Mouse (Mus musculus) lung, postnatal 0 days (tissue): ENCODE data around the gene Elf2. TPM values are rescaled to one million over a fixed set of nuclear protein-coding genes. Genes with fewer than 3 reads are reported as not detected.
"Not testable (repeated sequence)": the region's sequence is repeated elsewhere in the genome, so short reads cannot be mapped to it uniquely, and the experiment has no call there.

Experiments used
- ATAC-seq: fragments of 200-750 bp; cut with Nextera tagmentation; 2 replicates; pipeline ENCODE4 v1.8.0; 2017; ENCODE audit warnings: moderate library complexity
- DNase-seq: peaks from one replicate; pipeline ENCODE4 v3.0.0-alpha.2; 2016; ENCODE audit warnings: low spot score
- H3K27ac ChIP-seq: fragments of 300-500 bp; sonication (generic); 2 replicates; pipeline ENCODE4 v1.5.1; 2014; ENCODE audit warnings: antibody characterized with exemption, mild to moderate bottlenecking, low read length, mixed read lengths
- H3K27me3 ChIP-seq: fragments of 300-500 bp; sonication (generic); replicated peaks from 2 replicates; pipeline ENCODE4 v1.6.1; 2014; ENCODE audit warnings: low read length, mixed read lengths; ENCODE audit not compliant: insufficient read depth
- H3K36me3 ChIP-seq: fragments of 300-500 bp; sonication (generic); 2 replicates; pipeline ENCODE4 v1.6.1; 2014; ENCODE audit warnings: low read length, mixed read lengths; ENCODE audit not compliant: insufficient read depth
- H3K4me1 ChIP-seq: fragments of 300-500 bp; sonication (generic); 2 replicates; pipeline ENCODE4 v1.6.1; 2014; ENCODE audit warnings: antibody characterized with exemption, low read depth, low read length, mixed read lengths; ENCODE audit not compliant: insufficient read depth
- H3K4me2 ChIP-seq: fragments of 300-500 bp; sonication (generic); replicated peaks from 2 replicates; pipeline ENCODE4 v1.6.1; 2014; ENCODE audit warnings: low read depth, mild to moderate bottlenecking, low read length, moderate library complexity, mixed read lengths
- H3K4me3 ChIP-seq: fragments of 300-500 bp; sonication (generic); 2 replicates; pipeline ENCODE4 v1.5.1; 2014; ENCODE audit warnings: low read depth, low read length
- H3K9ac ChIP-seq: fragments of 300-500 bp; sonication (generic); replicated peaks from 2 replicates; pipeline ENCODE4 v1.6.1; 2014; ENCODE audit warnings: low read depth, mild to moderate bottlenecking
- H3K9me3 ChIP-seq: fragments of 300-500 bp; sonication (generic); 2 replicates; pipeline ENCODE4 v1.6.1; 2016; ENCODE audit warnings: low read length, mixed read lengths
- CTCF ChIP-seq: IDR thresholded peaks from 2 replicates; pipeline ENCODE4 v1.5.1; 2016; ENCODE audit warnings: antibody characterized with exemption, mild to moderate bottlenecking
- EP300 ChIP-seq: IDR thresholded peaks from 2 replicates; pipeline ENCODE4 v1.6.1; 2016; ENCODE audit warnings: antibody characterized with exemption, mild to moderate bottlenecking, control low read depth
- WGBS: fragments of 180-500 bp; shearing (Covaris S2); extraction: QIAGEN DNeasy Blood & Tissue Kit; methylation state at CpG from one replicate; pipeline ENCODE4 v1.1.7; 2014; 5-methylcytosine and 5-hydroxymethylcytosine counted together
- polyA plus RNA-seq: library from polyadenylated mRNA; unstranded; fragments of >200 nt; fragmentation: Nextera tagmentation; extraction: Ambion mirVana; gene quantifications from 2 replicates; pipeline ENCODE4 v1.2.1, GENCODE M21; 2015

Gene Elf2
- polyA plus RNA-seq, 1 experiment from 2014 or later = 55.8 TPM

DNA sequence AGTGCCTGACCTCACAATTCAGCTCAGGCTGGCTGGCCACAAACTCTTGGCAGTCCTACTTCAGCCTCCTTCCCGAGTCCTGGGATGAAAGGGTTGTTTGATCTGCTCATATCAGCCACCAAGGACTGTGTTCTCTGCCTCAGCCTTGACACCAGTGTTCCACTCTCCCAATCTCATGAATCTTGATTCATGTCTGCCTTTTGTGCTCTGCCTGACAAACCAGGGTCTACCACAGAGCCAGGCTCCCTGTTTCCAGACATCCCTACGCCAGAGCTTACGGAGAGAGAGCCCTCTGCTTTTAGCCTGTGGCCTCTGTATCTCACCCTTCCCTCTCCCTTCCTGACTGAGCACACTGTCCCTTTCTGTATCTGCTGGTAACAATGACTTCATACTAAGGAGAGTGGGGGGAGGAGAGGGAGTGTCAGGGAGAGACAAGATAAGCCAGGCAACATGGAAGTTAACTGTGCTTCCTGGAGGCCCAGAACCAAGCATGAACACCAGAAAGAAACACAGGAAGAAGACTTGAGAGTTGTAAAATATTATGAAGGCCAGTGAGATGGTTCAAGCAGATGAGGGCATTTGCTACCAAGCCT, 8.3 kb upstream of the Elf2 start:
- no peaks in the 10 kb centered on the region for H3K36me3 ChIP-seq
- no peak overlapping the region for H3K4me3 ChIP-seq
- TF ChIP-seq EP300 (no peak), CTCF (no peak)
- H3K9me3 ChIP-seq = no peaks in the 10 kb centered on the region
- H3K4me1 ChIP-seq = no peaks in the 10 kb centered on the region
- DNase-seq (peak; percentile 51), ATAC-seq (peak; percentile 67)
- H3K27ac ChIP-seq = no peak overlapping the region
- H3K4me2 ChIP-seq = no peak overlapping the region
- no peak overlapping the region for H3K9ac ChIP-seq
- H3K27me3 ChIP-seq = no peaks in the 10 kb centered on the region
- 30% methylated on average over 3 of the region's 3 CpGs for WGBS

DNA sequence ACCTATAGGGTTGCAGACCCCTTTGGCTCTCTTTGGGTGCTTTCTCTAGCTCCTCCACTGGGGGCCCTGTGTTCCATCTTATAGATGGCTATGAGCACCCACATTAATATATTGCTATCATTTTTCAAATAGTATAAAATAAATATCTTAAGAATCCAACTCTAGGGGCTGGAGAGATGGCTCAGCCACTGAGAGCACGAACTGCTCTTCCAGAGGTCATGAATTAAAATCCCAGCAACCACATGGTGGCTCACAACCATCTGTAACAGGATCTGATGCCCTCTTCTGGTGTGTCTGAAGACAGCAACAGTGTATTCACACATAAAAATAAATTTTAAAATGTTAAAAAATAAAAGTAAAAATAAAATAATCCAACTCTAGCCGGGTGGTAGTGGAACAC, 4.6 kb upstream of the Elf2 start:
- not testable (repeated sequence) for H3K36me3 ChIP-seq, H3K9me3 ChIP-seq, H3K4me2 ChIP-seq, DNase-seq, ATAC-seq, H3K4me1 ChIP-seq, H3K9ac ChIP-seq, H3K4me3 ChIP-seq, H3K27ac ChIP-seq, H3K27me3 ChIP-seq
- 88% methylated on average over 2 of the region's 2 CpGs for WGBS

DNA sequence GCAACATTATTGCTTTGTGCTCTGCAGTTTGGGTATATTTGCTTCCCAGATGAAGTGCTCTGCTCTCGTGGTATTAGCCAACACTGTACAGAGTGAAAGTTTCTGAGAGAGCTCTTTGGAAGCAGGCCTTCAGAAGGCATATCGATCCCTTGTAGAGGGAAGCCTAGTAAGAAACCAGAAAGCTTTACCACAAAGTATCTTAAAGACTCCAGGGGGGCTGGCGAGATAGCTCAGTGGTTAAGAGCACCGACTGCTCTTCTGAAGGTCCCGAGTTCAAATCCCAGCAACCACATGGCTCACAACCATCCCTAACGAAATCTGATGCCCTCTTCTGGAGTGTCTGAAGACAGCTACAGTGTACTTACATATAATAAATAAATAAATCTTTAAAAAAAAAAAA, 3.7 kb upstream of the Elf2 start:
- not testable (repeated sequence) for H3K9ac ChIP-seq, H3K4me3 ChIP-seq, H3K36me3 ChIP-seq, H3K4me2 ChIP-seq, H3K27ac ChIP-seq, H3K4me1 ChIP-seq, H3K27me3 ChIP-seq, H3K9me3 ChIP-seq, DNase-seq, ATAC-seq
- 93% methylated on average over 6 of the region's 6 CpGs for WGBS

DNA sequence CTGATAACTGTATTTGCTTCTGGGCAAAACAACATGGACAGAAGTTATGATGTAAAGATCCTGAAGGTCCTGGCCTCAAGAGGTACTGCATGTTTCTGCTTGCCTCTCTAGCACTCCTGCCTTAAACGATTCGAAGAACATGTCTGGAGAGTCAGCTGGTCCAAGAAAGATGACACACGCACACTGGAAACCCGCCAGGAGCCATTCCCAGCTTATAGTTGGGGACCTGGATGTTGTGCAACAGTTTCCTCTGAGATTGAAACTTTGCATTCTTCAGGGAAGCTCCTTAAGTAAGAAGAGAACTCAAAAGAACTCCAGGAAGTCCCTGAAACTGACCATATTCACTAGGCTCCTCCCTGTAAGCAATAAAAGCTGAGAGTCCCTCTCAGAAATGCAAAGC, 2.8 kb upstream of the Elf2 start:
- H3K36me3 ChIP-seq = no peaks in the 10 kb centered on the region
- ATAC-seq (no peak), DNase-seq (peak; percentile 54)
- H3K9ac ChIP-seq = no peak overlapping the region
- H3K4me3 ChIP-seq = no peak overlapping the region
- no peak overlapping the region for H3K27ac ChIP-seq
- H3K4me1 ChIP-seq = no peaks in the 10 kb centered on the region
- H3K27me3 ChIP-seq = no peaks in the 10 kb centered on the region
- 64% methylated on average over 4 of the region's 4 CpGs for WGBS
- no peak overlapping the region for H3K4me2 ChIP-seq
- H3K9me3 ChIP-seq = no peaks in the 10 kb centered on the region
- TF ChIP-seq CTCF = no peak
- no peak for TF ChIP-seq EP300

DNA sequence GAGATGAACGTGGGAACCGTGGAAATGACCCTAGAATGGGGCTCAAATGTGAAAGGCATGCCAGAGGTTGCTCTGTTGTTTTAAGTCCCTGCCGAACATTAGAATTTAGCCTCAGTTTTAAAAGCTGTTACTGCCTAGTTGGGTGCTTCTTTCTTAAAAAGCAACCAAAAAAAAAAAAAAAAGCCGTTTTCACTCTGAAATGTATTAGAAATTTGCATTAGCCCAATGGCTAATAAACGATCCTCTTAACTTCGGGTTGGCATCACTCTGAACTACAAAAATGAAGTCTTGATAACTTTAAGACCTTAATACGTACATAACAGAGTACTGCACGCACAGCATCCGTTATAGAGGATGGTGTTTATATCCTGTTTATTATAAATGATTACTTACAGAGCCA, 1.7 kb upstream of the Elf2 start:
- peak overlapping the region; percentile 99 for H3K27ac ChIP-seq
- TF ChIP-seq CTCF (no peak), EP300 (no peak)
- WGBS = 3% methylated on average over 9 of the region's 9 CpGs

DNA sequence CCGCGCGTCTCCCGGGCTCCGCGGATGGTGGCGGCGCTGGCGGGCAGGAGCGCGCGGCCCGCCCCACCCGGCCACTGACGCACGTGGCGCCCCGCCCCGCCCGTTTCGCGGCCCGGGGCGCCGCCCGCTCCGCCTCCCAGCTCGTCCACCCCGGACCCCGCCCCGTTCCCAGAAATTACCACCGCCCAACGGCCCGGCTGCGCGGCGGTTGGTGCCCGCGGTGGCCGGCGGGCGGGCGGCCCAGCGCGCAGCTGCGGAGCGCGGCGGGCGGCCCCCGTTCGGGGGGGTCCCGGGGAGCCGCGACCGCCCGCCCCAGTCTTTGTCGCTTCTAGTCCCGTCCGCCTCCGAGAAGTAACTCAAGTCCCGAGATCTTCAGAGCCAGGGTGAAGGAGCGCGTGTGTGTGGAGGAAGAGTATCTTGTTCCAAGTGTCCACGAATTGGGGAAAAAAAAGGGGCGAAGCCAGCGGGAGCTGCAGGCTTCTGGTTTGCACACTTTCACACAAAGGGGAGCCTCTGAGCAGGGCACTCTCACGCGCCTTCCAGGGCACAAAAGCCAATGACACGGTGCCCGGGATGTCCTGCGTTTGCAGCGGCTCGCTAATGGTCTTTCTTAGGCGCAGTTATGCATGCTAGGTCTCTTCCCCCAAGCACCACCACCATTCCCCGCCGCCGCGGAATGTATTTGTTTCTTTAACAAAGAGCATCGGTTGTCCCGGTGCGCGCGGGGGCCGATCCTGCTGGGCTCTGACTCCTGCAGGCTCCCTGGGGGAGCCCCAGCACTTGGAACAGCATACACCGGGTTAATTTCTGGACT, 1.0 kb upstream of the Elf2 start:
- ATAC-seq (peak; percentile 87), DNase-seq (peak; percentile 93)
- Histone ChIP-seq H3K27me3 (no peaks in the 10 kb centered on the region), H3K4me3 (peak overlapping the region; percentile 99), H3K9ac (peak overlapping the region; percentile 88), H3K4me2 (peak overlapping the region; percentile 96), H3K36me3 (no peaks in the 10 kb centered on the region), H3K4me1 (no peaks in the 10 kb centered on the region), H3K27ac (peak overlapping the region; percentile 99), H3K9me3 (no peaks in the 10 kb centered on the region)
- under 1% methylated on average over 62 of the region's 86 CpGs for WGBS
- TF ChIP-seq EP300 (no peak), CTCF (no peak)

More for the DNA sequence above, 1.7 kb upstream of the Elf2 start:
- Histone ChIP-seq H3K9ac (peak overlapping the region; percentile 88; the same call in 1 of the 2 replicates), H3K36me3 (no peaks in the 10 kb centered on the region), H3K4me2 (peak overlapping the region; percentile 96), H3K4me3 (peak overlapping the region; percentile 99), H3K9me3 (no peaks in the 10 kb centered on the region), H3K27me3 (no peaks in the 10 kb centered on the region), H3K4me1 (no peaks in the 10 kb centered on the region)
- ATAC-seq (no peak), DNase-seq (no peak)
